Mouse (Mus musculus): ENCODE measurements around the gene Ccdc149. TPM values are rescaled to one million over a fixed set of nuclear protein-coding genes. Genes with fewer than 3 reads are reported as not detected.

Gene Ccdc149
- total and polyA plus RNA-seq, 2 experiments from 2014 or later: 14.4 to 15.6 TPM

DNA sequence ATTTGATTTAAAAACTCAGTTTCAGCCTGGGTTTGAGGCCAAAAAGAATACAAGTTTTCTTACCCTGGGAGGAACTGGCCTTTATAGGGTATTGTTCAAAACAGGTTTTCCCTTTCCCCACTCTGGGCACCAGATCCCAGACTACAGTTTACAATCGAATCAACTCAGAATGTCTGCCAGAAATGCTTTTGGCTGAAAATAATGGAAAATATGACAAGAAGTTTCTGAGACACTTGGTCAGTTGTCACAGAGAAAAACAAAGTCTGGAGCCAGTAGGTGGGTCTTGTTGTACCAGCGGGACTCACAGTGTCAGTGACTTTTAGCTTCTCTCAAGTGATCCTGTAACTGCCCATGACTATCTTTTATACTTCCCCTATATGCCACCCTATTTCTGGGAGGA lies 120.9 kb downstream of the Ccdc149 start:
- WGBS: 81% methylated on average over 2 of the region's 2 CpGs
- ATAC-seq (no peak), DNase-seq (ENCODE audit: low spot score) (no peak)
- H3K4me3 ChIP-seq (ENCODE audit: low read length): no peak overlapping the region
- TF ChIP-seq CTCF (IDR thresholded peaks at IDR 0.05; ENCODE audit: low read depth): no peak
- no peaks in the 10 kb centered on the region for H3K9me3 ChIP-seq (ENCODE audit: low read length)
- no peak overlapping the region for H3K9ac ChIP-seq (replicated peaks; ENCODE audit: low read length)
- no peaks in the 10 kb centered on the region for H3K4me1 ChIP-seq (ENCODE audit: insufficient read depth, low read length)
- H3K27me3 ChIP-seq (ENCODE audit: insufficient read depth, low read length): no peaks in the 10 kb centered on the region
- H3K27ac ChIP-seq: no peak overlapping the region
- no peak overlapping the region for H3K4me2 ChIP-seq (ENCODE audit: low read depth, low read length)
- H3K36me3 ChIP-seq (ENCODE audit: insufficient read depth, low read length): no peaks in the 10 kb centered on the region

DNA sequence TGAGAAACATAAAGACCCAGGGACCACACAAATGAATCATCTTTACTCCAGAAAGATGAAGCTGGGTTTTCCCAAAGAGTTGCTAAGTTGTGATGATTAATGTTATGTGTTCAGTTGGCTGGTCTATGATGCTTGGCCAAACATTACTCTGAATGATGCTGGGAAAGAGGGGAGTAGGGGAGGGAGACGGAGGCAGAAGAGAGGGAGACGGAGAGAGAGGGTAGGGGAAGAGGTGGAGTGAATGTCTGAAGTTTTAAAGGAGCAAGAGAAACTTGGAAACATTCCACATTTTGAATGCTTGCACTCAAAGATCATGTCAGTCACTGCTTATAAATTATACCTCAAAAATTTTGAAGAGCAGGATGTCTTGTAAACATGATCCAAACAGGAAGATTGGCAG lies 124.4 kb downstream of the Ccdc149 start:
- Histone ChIP-seq H3K4me2 (ENCODE audit: low read depth, low read length) (no peak overlapping the region), H3K4me3 (ENCODE audit: low read length) (no peak overlapping the region), H3K27me3 (ENCODE audit: insufficient read depth, low read length) (no peaks in the 10 kb centered on the region), H3K4me1 (ENCODE audit: insufficient read depth, low read length) (no peaks in the 10 kb centered on the region), H3K27ac (no peak overlapping the region), H3K9ac (replicated peaks; ENCODE audit: low read length) (no peak overlapping the region), H3K36me3 (ENCODE audit: insufficient read depth, low read length) (no peaks in the 10 kb centered on the region), H3K9me3 (ENCODE audit: low read length) (no peaks in the 10 kb centered on the region)
- DNase-seq (ENCODE audit: low spot score): no peak
- ATAC-seq: no peak
- no peak for TF ChIP-seq CTCF (IDR thresholded peaks at IDR 0.05; ENCODE audit: low read depth)
- 72% methylated on average over 2 of the region's 2 CpGs for WGBS

DNA sequence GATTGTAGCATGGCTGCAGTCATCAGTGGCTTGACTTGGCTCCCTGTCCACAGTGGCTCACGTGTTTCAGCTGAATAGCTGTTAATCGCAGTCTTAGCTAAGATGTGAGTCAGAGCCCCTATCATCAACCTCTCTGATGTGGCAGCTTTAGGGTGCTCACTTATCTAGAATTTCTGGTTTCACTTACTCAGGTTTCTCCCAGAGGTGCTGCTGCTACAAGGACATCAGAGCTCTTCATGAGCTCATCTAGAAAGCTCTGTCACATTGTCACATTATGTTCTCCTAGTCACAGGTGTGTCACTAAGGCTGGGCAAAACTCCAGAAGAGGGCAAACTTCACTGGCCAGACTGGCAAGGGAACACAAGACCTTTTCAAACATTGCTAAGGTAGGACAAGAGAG lies 132.2 kb downstream of the Ccdc149 start:
- Histone ChIP-seq H3K9ac (replicated peaks; ENCODE audit: low read length) (no peak overlapping the region), H3K36me3 (ENCODE audit: insufficient read depth, low read length) (no peaks in the 10 kb centered on the region), H3K4me1 (ENCODE audit: insufficient read depth, low read length) (no peaks in the 10 kb centered on the region), H3K27me3 (ENCODE audit: insufficient read depth, low read length) (no peaks in the 10 kb centered on the region), H3K4me2 (ENCODE audit: low read depth, low read length) (no peak overlapping the region), H3K4me3 (ENCODE audit: low read length) (no peak overlapping the region), H3K9me3 (ENCODE audit: low read length) (no peaks in the 10 kb centered on the region), H3K27ac (no peak overlapping the region)
- DNase-seq (ENCODE audit: low spot score) (no peak), ATAC-seq (no peak)
- 91% methylated on average over 2 of the region's 2 CpGs for WGBS
- TF ChIP-seq CTCF (IDR thresholded peaks at IDR 0.05; ENCODE audit: low read depth): no peak

DNA sequence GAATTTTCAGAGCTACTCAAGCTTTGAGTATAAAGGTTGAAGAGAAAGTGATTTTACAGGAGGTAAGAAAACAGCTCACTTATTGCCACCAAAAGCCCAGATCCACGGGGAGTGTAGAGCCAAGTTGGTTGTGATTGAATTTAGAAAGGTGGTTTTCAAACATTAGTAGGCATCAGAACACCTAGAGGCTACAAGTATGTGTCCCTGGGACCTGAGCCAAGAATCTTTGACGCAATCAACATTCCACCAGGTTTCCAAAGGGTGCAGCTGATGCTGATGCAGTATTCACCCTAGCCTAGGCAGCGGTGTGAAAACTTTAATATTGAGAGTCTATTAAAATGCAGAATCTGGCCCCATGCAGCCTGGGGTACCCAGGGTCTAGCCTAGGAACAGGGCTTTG lies 135.7 kb downstream of the Ccdc149 start:
- no peak for TF ChIP-seq CTCF (IDR thresholded peaks at IDR 0.05; ENCODE audit: low read depth)
- Histone ChIP-seq H3K9me3 (ENCODE audit: low read length) (no peaks in the 10 kb centered on the region), H3K27me3 (ENCODE audit: insufficient read depth, low read length) (no peaks in the 10 kb centered on the region), H3K9ac (replicated peaks; ENCODE audit: low read length) (no peak overlapping the region), H3K36me3 (ENCODE audit: insufficient read depth, low read length) (no peaks in the 10 kb centered on the region), H3K4me3 (ENCODE audit: low read length) (no peak overlapping the region), H3K4me1 (ENCODE audit: insufficient read depth, low read length) (no peaks in the 10 kb centered on the region), H3K4me2 (ENCODE audit: low read depth, low read length) (no peak overlapping the region), H3K27ac (no peak overlapping the region)
- DNase-seq (ENCODE audit: low spot score) (no peak), ATAC-seq (no peak)
- WGBS: 79% methylated on average over 3 of the region's 3 CpGs

DNA sequence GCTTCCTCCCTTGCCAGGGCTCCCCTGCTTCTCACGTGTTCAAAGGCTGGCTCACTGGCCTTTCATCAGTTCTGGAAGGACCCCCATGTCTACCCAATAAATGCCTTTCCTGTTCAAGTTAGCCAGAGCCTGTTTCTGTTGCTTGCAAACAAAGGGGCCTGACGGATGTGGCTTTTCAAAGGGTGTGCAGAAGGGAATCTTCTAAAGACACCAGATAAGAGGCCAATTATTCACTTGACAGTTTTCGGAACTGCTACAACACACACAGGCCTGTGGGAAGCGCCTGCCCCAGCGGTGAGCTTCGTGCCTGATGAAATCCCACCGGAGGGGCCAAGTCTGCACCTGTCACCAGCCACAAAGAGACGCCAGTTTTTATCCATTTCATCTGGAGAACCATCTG lies 139.2 kb downstream of the Ccdc149 start:
- no peak overlapping the region for H3K9ac ChIP-seq (replicated peaks; ENCODE audit: low read length)
- no peaks in the 10 kb centered on the region for H3K4me1 ChIP-seq (ENCODE audit: insufficient read depth, low read length)
- H3K9me3 ChIP-seq (ENCODE audit: low read length): no peaks in the 10 kb centered on the region
- H3K4me2 ChIP-seq (ENCODE audit: low read depth, low read length): no peak overlapping the region
- 11% methylated on average over 8 of the region's 8 CpGs for WGBS
- no peak for TF ChIP-seq CTCF (IDR thresholded peaks at IDR 0.05; ENCODE audit: low read depth)
- H3K36me3 ChIP-seq (ENCODE audit: insufficient read depth, low read length): no peaks in the 10 kb centered on the region
- H3K27ac ChIP-seq: no peak overlapping the region
- no peaks in the 10 kb centered on the region for H3K27me3 ChIP-seq (ENCODE audit: insufficient read depth, low read length)
- peak; percentile 63; the same call in 1 of the 2 replicates for ATAC-seq
- no peak overlapping the region for H3K4me3 ChIP-seq (ENCODE audit: low read length)
- peak; percentile 35 for DNase-seq (ENCODE audit: low spot score)

Other genes starting within 250 kb of the Ccdc149 start
- gene Sod3, start 107.7 kb downstream of the Ccdc149 start, total RNA-seq (2014; rRNA removed): 3.6 and 4.8 TPM in 2 replicates
- 6.5 and 6.6 TPM in 2 replicates for gene Sod3, start 107.7 kb downstream of the Ccdc149 start, polyA plus RNA-seq (2015; fragmentation: Nextera tagmentation; extraction: Ambion mirVana)
- gene Lgi2, start 94.9 kb upstream of the Ccdc149 start, total RNA-seq (2014; rRNA removed): 19.9 and 20.2 TPM in 2 replicates
- 11.1 and 11.6 TPM in 2 replicates for gene Lgi2, start 94.9 kb upstream of the Ccdc149 start, polyA plus RNA-seq (2015; fragmentation: Nextera tagmentation; extraction: Ambion mirVana)
- gene Sepsecs, start 198.2 kb upstream of the Ccdc149 start, total RNA-seq (2014; rRNA removed): 7.2 and 9.4 TPM in 2 replicates
- 4.5 and 6.1 TPM in 2 replicates for gene Sepsecs, start 198.2 kb upstream of the Ccdc149 start, polyA plus RNA-seq (2015; fragmentation: Nextera tagmentation; extraction: Ambion mirVana)

Data from hindbrain, postnatal 0 days (tissue).